Mouse (Mus musculus) neutrophil, adult 5-6 weeks (primary cell): Measurements from ENCODE around the gene Traip. TPM values are rescaled to one million over a fixed set of nuclear protein-coding genes. Genes with fewer than 3 reads are reported as not detected.

Source experiments
- ATAC-seq: fragments of 151-379, 151-347 bp; 2 replicates; pipeline ENCODE4 v1.8.0; 2017; ENCODE audit warnings: mild to moderate bottlenecking, moderate TSS enrichment; ENCODE audit not compliant: insufficient number of reproducible peaks, poor library complexity, low FRiP score, severe bottlenecking; ENCODE audit errors: extremely low read depth
- total RNA-seq: library from RNA; stranded (forward); fragments of 200-1000 nt; gene quantifications from 2 replicates; pipeline ENCODE4 v1.2.3, GENCODE M21; 2017

The Traip gene
- total RNA-seq, 1 experiment from 2014 or later: 1.9 TPM

GRCm38 (mm10) chr9:107963700-107964099 lies 13.8 kb downstream of the Traip start:
- peak; percentile 61 for ATAC-seq

GRCm38 (mm10) chr9:107964681-107965080 lies 14.7 kb downstream of the Traip start:
- no peak for ATAC-seq

GRCm38 (mm10) chr9:107966676-107967075 lies 16.7 kb downstream of the Traip start:
- no peak for ATAC-seq

- no peak for ATAC-seq
Measured at GRCm38 (mm10) chr9:107967437-107967836, 17.5 kb downstream of the Traip start.

GRCm38 (mm10) chr9:107968531-107968930 lies 18.6 kb downstream of the Traip start:
- ATAC-seq: no peak

GRCm38 (mm10) chr9:107970311-107970710 lies 20.4 kb downstream of the Traip start:
- no peak for ATAC-seq

GRCm38 (mm10) chr9:107971690-107972541 lies 22.0 kb downstream of the Traip start:
- ATAC-seq: no peak

- ATAC-seq: no peak
Measured at GRCm38 (mm10) chr9:107974491-107975171, 24.7 kb downstream of the Traip start.

- peak; percentile 77 for ATAC-seq
Measured at GRCm38 (mm10) chr9:107975399-107976386, 25.8 kb downstream of the Traip start, which contains the start of gene Uba7. Gene Uba7 (plus strand): TSS chr9:107975505.

GRCm38 (mm10) chr9:107978815-107979214 lies 28.9 kb downstream of the Traip start:
- no peak for ATAC-seq

GRCm38 (mm10) chr9:107981684-107982605 lies 32.0 kb downstream of the Traip start:
- ATAC-seq: no peak

- ATAC-seq: no peak
Measured at GRCm38 (mm10) chr9:107982681-107983346, 32.9 kb downstream of the Traip start, which contains the start of gene Gm20661. Gene Gm20661 (plus strand): TSS chr9:107983058.

GRCm38 (mm10) chr9:107983421-107983890 lies 33.5 kb downstream of the Traip start:
- ATAC-seq: no peak

- ATAC-seq: no peak
Measured at GRCm38 (mm10) chr9:107984052-107984753, 34.3 kb downstream of the Traip start.

- no peak for ATAC-seq
Measured at GRCm38 (mm10) chr9:107984754-107985055, 34.8 kb downstream of the Traip start.

- peak; percentile 57 for ATAC-seq
Measured at GRCm38 (mm10) chr9:107985131-107986119, 35.5 kb downstream of the Traip start, which contains the start of gene Inka1. Gene Inka1 (minus strand): TSS chr9:107985879.
